Mouse (Mus musculus): ENCODE results near the gene Vmn1r1.

Gene Vmn1r1

DNA sequence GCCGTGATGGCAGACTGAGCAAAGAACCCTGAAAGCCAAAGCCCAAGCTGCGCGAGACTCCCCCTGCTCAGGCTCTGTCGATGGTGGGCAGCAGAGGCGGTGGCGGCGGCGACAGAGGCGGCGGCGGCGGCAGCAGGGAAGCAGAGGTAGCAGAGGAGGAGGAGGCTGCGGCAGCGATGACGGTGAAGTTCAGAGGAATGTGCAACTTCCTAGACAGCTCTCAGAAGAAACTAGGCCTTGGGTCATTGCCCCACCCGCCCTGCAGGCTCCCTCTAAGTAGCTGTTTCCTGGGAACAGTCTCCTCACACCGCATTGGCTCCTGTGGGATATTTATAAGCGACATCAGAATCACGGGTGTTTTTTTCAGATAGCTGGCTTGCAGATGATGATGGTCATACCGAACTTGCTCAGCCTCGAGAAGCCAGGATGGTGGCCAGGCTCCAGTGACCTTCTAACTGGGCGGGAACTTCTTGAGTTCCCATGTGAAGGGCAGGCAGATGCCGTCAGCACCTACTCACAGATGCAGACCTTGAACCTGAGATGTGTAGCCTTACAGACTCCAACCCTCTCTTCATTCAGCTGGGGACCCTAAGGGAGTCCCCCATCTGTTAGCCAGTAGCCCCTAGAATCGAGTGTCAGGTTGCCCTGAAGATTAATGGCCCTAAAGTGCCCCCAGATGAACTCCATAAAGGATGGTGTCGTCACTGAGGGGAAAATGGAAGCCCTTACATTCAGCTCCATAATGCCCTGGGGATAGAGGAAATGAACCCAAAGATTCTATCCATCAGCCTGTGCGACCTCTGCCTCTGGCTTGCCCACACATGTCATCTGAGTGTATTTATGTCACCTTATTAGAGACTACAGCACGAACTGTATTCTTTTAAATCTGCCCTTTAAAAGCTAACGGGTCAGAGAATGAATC, 26.8 kb downstream of the Vmn1r1 start:
- DNase-seq (ENCODE audit: low spot score), result no peak

- no peak for DNase-seq (ENCODE audit: low spot score)
These were observed 33.5 kb downstream of the Vmn1r1 start for GRCm38 (mm10) chr1:182130830-182131229.

GRCm38 (mm10) chr1:182124924-182125368, 39.3 kb downstream of the Vmn1r1 start:
- peak; percentile 90 for DNase-seq (ENCODE audit: low spot score)

GRCm38 (mm10) chr1:182124506-182124905, 39.8 kb downstream of the Vmn1r1 start, which contains the start of gene Srp9:
Gene Srp9, plus strand, starts transcription at chr1:182124737.
- peak; percentile 98 for DNase-seq (ENCODE audit: low spot score)

GRCm38 (mm10) chr1:182122413-182122812, 41.9 kb downstream of the Vmn1r1 start:
- no peak for DNase-seq (ENCODE audit: low spot score)

GRCm38 (mm10) chr1:182115651-182116408, 48.5 kb downstream of the Vmn1r1 start:
- DNase-seq (ENCODE audit: low spot score), result peak; percentile 33

DNA sequence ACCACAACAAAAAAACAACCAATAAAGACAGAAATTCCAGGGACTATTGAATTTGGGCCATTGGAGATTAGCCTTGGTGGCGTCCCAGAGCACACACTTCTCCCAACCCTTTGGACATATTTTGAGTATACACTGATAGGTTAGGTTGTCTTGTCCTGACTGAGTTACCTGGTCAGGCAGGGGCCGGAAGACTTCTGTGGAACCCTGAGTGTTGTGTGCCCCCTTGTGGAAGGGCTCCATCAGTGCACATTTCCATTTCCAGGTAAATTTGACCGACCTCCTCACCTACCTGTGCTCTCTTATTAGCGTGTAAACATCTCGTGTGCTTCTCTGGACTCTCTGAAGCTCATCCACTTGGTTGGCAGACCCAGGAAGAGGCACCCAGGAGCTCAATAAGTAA, 49.1 kb downstream of the Vmn1r1 start:
- no peak for DNase-seq (ENCODE audit: low spot score)

DNA sequence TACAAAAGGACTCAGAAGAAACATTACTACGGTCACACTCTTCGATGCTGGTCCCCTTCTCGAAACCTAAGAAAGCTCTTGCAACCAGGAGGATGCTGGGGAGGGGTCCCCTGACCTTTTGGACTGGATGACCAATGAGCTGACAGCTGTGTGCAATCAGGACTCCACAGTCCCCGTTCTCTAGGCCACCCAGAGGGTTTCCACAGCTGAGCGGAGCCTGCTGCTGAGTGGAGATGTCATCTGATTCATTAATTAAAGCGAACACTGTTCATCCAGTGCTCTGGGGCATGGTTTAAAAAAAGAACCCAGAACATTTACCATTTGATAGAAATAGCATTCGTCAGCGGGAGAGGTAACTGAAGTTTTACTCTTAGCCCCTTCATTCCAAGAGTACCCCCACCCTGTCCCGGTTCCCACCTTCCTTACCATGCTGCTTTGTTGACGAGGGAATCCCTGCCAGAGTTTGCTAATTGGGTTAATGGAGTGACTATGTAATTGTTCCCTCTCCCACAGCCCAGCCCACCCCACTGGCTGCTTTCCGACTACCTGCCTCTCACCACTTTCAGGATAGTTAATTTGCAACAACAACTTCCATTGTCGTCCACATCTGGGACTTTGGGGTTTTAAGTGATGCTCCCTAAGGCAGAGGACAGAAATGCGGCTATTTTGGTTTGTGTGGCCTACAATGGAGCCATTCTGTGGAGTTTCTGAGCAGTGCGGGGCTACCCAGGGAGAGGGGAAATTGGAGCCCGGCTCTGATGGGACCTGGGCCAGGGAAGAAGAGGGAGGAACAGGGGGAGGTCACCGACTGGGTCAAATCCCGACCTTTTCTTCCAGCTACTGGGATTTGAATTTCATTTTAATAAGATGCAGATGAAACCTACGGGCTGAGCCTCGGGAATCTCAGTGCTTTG, 50.4 kb downstream of the Vmn1r1 start:
- DNase-seq (ENCODE audit: low spot score), result no peak

DNA sequence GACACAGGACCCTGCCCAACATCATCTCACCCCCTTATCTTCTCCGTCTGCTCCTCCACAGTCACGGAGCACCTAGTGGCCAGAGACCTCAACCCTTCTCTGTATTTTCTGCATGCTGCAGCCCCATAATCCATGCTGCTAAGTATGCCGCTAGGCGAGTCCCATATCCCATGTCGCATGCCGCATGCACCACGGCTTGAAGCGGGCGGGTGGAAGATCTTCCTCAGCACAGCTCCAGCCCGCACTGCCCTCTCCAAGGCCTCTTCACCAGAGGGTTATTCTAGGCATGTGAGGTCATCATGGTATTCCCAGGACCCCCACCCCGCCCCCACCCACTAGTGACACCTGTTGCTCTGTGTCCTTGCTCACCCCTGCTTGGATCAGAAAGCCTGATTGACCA, 51.2 kb downstream of the Vmn1r1 start:
- DNase-seq (ENCODE audit: low spot score), result no peak

DNA sequence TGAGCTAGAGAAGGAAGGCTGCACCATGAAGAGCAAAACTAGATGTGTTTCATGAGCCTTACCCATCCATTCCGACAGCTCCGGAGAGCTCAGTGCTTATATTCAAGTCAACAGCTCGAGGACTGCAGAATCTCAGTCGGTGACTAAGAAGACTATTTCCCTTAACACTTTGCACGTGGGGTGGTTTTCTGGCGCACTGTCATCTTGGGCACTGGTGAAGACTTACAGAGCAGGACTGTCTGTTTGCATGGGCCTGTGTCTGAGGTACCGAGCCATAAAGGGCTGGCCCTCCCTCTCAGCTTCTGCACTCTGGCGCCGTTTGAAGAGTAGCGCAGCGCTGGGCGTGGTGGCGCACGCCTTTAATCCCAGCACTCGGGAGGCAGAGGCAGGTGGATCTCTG, 51.9 kb downstream of the Vmn1r1 start:
- no peak for DNase-seq (ENCODE audit: low spot score)

DNA sequence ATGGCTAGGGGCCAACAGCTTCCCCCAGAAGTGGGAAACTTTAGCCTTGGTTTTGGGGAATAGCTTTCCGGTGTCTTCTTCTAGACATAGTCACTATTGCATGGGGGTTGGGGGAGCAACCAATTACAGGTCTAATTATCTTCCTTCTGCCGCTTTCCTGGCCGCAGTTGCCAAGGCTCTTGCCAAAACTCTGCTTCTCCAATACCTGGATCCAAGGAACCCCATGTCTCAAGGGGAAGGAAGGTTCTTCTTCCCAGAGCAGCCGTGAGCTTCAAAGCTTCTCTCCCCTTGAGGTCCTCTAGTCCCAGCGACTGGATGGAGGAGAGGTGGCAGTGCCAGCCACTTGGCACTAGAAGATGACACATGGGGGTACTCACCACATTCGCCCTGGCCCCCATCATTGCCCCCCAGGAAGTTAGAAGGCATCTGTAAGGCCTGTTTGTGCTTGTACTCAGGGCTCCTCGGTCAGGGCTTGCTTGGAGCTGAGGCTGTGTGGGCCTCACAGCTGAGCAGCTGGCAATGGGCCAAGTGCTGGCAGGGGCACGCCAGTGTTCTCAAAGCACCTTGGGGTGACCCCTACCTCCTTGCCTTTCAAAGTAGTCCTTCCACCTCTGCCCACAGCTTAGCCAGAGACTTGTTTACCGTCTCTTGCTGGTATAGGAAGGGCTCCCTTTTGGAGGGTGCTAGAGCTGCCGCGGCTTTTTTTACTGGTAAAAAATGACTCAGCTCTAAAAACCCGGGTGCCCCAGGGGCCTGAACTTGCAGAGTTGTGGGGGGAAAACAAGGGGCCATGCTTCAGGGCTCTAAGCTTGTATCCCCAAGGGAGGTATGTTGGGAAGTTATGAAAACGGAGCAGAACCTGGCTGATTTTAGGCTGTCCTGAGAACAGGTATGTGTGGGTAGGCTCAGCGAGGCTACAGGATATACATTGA, 52.6 kb downstream of the Vmn1r1 start:
- DNase-seq (ENCODE audit: low spot score), result no peak

DNA sequence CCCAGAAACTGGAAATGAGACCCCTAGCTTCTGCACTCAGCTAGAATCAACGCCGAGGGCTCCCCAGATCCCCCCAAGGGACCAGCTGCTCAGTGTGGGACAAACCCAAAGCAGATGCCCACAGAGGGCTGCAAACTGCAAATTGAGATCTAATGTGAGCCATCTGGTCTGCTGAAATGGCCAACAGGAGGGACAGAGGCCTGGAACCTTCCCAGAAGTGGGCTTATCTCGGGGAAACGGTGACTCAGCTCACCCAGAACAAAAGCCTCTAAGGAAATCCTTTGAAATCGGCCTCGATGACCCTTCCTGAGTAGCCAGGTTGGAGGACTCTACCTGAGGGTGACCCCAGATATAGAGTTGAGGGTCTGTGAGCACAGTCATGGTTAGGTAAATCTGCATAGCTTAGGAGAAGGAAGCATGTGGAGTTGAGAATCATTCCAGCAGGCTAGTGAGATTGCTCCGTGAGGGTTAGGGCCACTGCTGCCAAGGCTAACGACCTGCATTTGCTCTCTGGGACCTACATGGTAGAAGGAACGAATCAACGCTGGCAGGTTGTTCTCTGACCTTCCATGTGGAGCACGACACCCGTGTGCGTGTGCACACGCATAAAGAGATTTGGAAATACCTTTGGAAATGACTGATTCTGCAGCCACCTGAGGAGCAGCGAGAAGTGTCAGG, 53.4 kb downstream of the Vmn1r1 start:
- DNase-seq (ENCODE audit: low spot score), result no peak

DNA sequence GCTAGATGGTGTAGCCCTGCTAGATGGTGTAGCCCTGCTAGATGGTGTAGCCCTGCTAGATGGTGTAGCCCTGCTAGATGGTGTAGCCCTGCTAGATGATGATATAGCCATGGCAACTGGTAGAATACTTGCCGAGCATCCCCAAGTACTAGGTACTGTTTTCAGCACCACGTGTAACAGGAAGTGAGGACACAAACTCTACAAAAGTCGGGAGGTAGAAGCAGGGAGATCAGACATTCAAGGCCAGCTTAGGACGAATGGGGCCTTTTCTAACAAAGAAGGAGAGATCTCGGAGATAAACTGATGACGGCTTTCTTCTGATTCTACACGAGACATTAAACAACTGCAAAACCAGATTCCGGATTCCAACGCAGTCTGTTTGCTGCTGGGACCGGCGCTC, 54.1 kb downstream of the Vmn1r1 start:
- DNase-seq (ENCODE audit: low spot score), result no peak

DNA sequence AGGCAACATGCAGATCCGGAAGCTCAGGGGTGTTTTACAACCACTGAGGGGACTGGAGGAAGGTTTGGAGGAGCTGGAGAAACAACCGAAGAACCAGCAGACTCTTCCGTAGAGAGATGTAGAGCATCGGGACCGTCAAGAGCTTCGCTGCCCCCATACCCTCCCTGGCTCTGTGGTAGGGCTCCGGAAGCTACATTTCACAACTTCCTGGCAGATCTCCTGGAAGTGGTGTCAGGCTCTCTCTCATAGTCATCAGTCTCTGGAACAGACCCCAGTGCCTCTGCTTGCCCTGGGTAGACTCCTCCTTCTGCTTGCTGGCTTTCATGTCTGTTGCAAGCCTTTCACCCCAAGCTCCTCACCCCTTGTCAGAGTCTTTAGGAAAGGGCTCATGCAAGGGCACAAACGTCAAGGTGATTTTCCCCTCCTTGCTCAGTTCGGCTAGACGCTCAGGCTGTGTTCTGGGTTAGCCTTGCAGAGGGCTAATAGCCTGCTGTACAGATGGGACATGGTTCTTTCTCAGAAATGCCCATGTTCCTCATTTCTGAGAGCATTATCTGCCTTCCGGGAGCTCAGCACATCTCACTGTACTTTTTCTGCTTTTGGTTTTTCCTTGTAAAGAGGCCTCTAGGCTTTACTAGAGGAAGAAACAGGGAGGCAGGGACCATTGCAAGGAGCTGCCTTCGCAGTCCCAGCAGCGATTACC, 55.7 kb downstream of the Vmn1r1 start:
- no peak for DNase-seq (ENCODE audit: low spot score)

DNA sequence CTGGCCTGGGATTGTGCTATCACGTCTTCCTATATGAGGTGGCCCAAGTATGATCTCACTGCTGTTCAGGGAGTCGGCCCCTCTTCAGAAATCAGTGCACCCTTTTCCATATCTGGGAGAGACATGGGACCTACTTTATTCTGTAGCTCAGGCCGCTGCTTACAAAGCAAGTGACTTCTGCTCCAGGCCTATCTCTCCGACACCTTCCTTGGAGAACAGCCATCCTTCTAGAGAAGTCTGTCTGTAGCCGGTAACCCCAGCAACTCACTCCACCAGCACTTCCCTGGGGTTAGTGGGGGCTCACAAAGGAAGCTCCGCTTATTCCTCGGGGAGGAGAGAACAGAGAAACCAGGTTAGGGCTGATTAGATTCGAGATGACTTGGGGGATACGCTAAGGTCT, 57.0 kb downstream of the Vmn1r1 start:
- DNase-seq (ENCODE audit: low spot score), result no peak

- no peak for DNase-seq (ENCODE audit: low spot score)
These were observed 59.3 kb downstream of the Vmn1r1 start for GRCm38 (mm10) chr1:182105023-182105422.

Measured in testis, postnatal 14 days (tissue).